Mouse (Mus musculus) kidney, adult 2 months (tissue): ENCODE results near the gene Spef1. TPM values are rescaled to one million over a fixed set of nuclear protein-coding genes. Genes with fewer than 3 reads are reported as not detected.

ENCODE experiments used
- DNase-seq: peaks from one replicate; pipeline ENCODE4 v3.0.0; 2021
- H3K27ac ChIP-seq: fragments of 200-500 bp; 2 replicates; pipeline ENCODE4 v1.5.1; 2012; ENCODE audit warnings: low read depth, low read length, control low read depth, inconsistent platforms; ENCODE audit not compliant: insufficient read depth
- H3K27me3 ChIP-seq: fragments of 200-500 bp; replicated peaks from 2 replicates; pipeline ENCODE4 v1.6.1; 2012; ENCODE audit warnings: mild to moderate bottlenecking, moderate library complexity, low read length, inconsistent platforms; ENCODE audit not compliant: control insufficient read depth, insufficient read depth
- H3K36me3 ChIP-seq: fragments of 200-500 bp; 2 replicates; pipeline ENCODE4 v1.6.1; 2012; ENCODE audit warnings: mild to moderate bottlenecking, moderate library complexity, low read length, inconsistent platforms; ENCODE audit not compliant: control insufficient read depth, insufficient read depth
- H3K4me1 ChIP-seq: fragments of 200-500 bp; 2 replicates; pipeline ENCODE4 v1.6.1; 2011; ENCODE audit warnings: low read length; ENCODE audit not compliant: control insufficient read depth, insufficient read depth
- H3K4me3 ChIP-seq: fragments of 200-500 bp; 2 replicates; pipeline ENCODE4 v1.5.1; 2011; ENCODE audit warnings: mild to moderate bottlenecking, low read depth, low read length, control low read depth; ENCODE audit not compliant: insufficient read depth
- CTCF ChIP-seq: fragments of 200-500 bp; conservative IDR thresholded peaks from 2 replicates; pipeline ENCODE4 v1.5.1; 2011; ENCODE audit warnings: low read depth, mild to moderate bottlenecking, control low read depth, low read length, moderate library complexity, mixed read lengths; ENCODE audit not compliant: insufficient read depth, insufficient read length
- POLR2A ChIP-seq: fragments of 200-500 bp; IDR thresholded peaks from one replicate; pipeline ENCODE4 v1.6.1; 2011; ENCODE audit warnings: low read depth, low read length, control low read depth
- WGBS: fragments of 180-500 bp; shearing (Covaris S2); methylation state at CpG from one replicate; pipeline ENCODE4 v1.1.7; 2018; 5-methylcytosine and 5-hydroxymethylcytosine counted together
- polyA plus RNA-seq: library from polyadenylated mRNA; depleted of rRNA; stranded (reverse); fragments of >200 nt; gene quantifications from 2 replicates; pipeline ENCODE4 v1.2.3, GENCODE M21; 2012

The Spef1 gene
- polyA plus RNA-seq, 1 experiment, result 4.6 TPM

DNA sequence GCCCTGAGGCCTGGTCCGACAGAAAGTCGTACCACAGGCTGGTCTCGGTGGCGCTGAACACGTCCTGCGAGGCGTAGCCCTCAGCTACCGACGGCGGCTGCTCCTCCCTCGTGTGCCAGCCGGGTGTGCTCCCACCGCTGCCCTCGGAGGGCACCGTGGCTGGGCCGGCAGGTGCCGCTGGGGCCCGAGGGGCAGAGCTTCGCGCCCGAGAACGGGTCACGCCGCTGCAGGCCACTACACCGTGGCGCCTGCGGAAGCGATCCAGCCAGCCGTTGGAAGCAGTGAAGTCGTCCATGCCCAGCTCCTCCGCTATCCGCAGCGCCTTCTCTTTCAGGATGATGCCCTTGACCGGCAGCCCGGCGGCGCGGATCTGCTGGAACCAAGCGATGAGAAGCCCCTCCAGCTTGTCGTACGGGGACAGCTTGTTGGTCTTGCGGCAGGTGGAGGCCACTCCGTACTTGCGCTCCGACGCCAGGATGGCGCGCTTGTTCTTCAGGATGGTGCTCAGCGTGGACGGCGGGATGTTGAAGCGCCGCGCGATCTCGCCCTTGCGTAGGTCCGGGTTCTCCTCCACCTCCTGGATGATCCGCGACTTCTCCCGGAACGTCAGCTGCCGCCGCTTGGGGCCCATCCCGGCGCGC, 7.7 kb downstream of the Spef1 start:
- Histone ChIP-seq H3K4me1 (peaks cover 37% of the 10 kb centered on the region), H3K36me3 (no peaks in the 10 kb centered on the region), H3K27me3 (no peaks in the 10 kb centered on the region), H3K27ac (peak overlapping the region; percentile 82), H3K4me3 (peak overlapping the region; percentile 72)
- WGBS, result under 1% methylated on average over 67 of the region's 67 CpGs
- TF ChIP-seq POLR2A (no peak), CTCF (no peak)
- DNase-seq, result peak; percentile 65

- no peaks in the 10 kb centered on the region for H3K36me3 ChIP-seq
- peak overlapping the region; percentile 72 for H3K4me3 ChIP-seq
- TF ChIP-seq POLR2A (no peak), CTCF (no peak)
- peaks cover 37% of the 10 kb centered on the region for H3K4me1 ChIP-seq
- peak overlapping the region; percentile 82 for H3K27ac ChIP-seq
- no peaks in the 10 kb centered on the region for H3K27me3 ChIP-seq
- 13% methylated on average over 26 of the region's 26 CpGs for WGBS
- DNase-seq, result peak; percentile 58
Observed at GRCm38 (mm10) chr2:131178828-131179245, 8.2 kb downstream of the Spef1 start.

GRCm38 (mm10) chr2:131177932-131178331, 9.2 kb downstream of the Spef1 start:
- TF ChIP-seq CTCF (no peak), POLR2A (no peak)
- Histone ChIP-seq H3K27me3 (no peaks in the 10 kb centered on the region), H3K4me3 (peak overlapping the region; percentile 72), H3K4me1 (peaks cover 37% of the 10 kb centered on the region), H3K36me3 (no peaks in the 10 kb centered on the region), H3K27ac (peak overlapping the region; percentile 82)
- peak; percentile 51 for DNase-seq
- 29% methylated on average over 9 of the region's 9 CpGs for WGBS

DNA sequence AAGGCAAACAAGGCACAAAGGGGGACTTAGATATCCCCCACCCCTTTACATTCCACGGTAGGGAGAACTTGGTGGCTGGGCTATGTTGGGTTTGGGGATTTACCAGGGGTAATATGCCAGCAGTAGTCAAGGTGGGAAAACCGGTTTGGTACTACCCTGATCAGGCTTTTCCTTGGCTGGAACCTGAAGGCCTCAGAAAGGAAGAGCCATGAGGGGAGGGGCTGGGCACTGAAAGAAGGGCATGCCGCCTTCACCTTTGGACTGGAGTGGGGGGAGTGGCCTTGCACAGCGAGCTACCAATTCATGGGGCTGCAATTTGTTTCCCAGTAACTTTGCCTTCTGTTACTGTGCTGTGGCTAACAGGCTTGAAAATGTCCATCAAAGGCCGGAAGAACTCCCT, 10.6 kb downstream of the Spef1 start:
- no peaks in the 10 kb centered on the region for H3K27me3 ChIP-seq
- H3K4me3 ChIP-seq, result no peak overlapping the region
- DNase-seq, result peak; percentile 93
- H3K4me1 ChIP-seq, result peaks cover 37% of the 10 kb centered on the region
- H3K36me3 ChIP-seq, result no peaks in the 10 kb centered on the region
- peak overlapping the region; percentile 92 for H3K27ac ChIP-seq
- TF ChIP-seq CTCF, result no peak
- no peak for TF ChIP-seq POLR2A
- WGBS, result 25% methylated on average over 5 of the region's 5 CpGs

GRCm38 (mm10) chr2:131175945-131176309, 11.2 kb downstream of the Spef1 start:
- peak overlapping the region; percentile 92 for H3K27ac ChIP-seq
- no peaks in the 10 kb centered on the region for H3K36me3 ChIP-seq
- H3K27me3 ChIP-seq, result no peaks in the 10 kb centered on the region
- 53% methylated on average over 1 of the region's 1 CpGs for WGBS
- no peak for TF ChIP-seq POLR2A
- no peak for TF ChIP-seq CTCF
- DNase-seq, result peak; percentile 77
- no peak overlapping the region for H3K4me3 ChIP-seq
- peaks cover 37% of the 10 kb centered on the region for H3K4me1 ChIP-seq

DNA sequence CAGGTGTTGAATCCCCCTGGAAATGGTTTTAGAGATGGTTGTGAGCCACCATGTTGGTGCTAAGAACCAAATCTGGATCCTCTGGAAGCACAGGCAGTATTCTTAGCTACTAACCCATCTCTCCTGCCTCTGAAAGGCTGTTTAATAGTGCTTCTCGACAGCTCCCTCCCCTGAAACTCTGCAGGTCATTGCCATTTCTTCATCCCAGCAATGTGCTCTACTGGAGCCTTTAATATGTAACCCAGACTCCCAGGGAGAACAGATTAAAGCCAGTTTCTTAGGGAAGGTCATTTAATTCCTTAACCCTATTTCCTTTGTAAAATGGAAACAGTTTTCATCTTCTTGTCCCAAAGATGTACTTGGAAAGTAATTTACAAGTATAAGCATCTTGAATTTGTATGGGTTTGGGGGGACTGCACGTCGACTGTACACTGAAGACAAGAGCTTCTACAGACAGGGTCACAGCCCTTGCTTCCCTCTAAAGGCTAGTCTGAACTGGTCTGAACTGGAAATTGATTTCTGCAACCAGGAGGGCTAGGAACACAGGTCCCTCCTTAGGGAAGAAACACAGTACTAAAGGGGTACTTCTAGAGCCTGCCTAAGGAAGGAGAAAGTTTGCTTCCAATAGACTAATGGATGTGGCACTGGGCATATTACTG, 11.7 kb downstream of the Spef1 start:
- DNase-seq, result peak; percentile 76
- Histone ChIP-seq H3K4me1 (peaks cover 37% of the 10 kb centered on the region), H3K27ac (peak overlapping the region; percentile 92), H3K36me3 (no peaks in the 10 kb centered on the region), H3K27me3 (no peaks in the 10 kb centered on the region), H3K4me3 (no peak overlapping the region)
- TF ChIP-seq POLR2A (no peak), CTCF (no peak)
- 34% methylated on average over 3 of the region's 3 CpGs for WGBS

GRCm38 (mm10) chr2:131174700-131175099, 12.4 kb downstream of the Spef1 start:
- peak; percentile 89 for DNase-seq
- Histone ChIP-seq H3K4me3 (peak overlapping the region; percentile 39; the same call in 1 of the 2 replicates), H3K36me3 (no peaks in the 10 kb centered on the region), H3K27me3 (no peaks in the 10 kb centered on the region), H3K4me1 (peaks cover 37% of the 10 kb centered on the region), H3K27ac (peak overlapping the region; percentile 92)
- 4% methylated on average over 11 of the region's 11 CpGs for WGBS
- TF ChIP-seq POLR2A (no peak), CTCF (no peak)
